Mouse (Mus musculus): ENCODE data around the gene BC035947.

DNA sequence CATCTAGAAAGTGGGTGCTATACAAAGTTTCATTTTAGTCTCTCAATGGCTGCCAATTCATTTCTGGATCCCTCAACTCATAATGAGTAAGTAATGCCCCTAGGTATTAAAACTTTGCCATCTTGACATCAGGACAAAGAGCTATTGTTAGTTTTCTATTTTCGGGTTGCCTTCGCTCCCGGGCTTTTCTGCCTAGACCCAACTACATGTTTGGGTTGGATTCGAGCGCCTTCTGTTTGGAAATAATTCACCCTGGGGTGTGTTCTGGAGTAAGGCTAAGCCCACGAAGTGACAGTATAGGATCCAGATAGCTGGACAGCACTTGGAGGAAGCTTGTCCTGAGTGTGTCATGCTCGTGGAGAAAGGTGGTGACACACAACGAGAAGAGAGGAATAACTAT is 798 bp upstream of the BC035947 start:
- TF ChIP-seq CTCF (IDR thresholded peaks at IDR 0.05; ENCODE audit: borderline replicate concordance, insufficient read depth, low read depth, low read length) = no peak
- no peak for TF ChIP-seq POLR2A (IDR thresholded peaks at IDR 0.05; ENCODE audit: borderline replicate concordance, insufficient read depth, low read length)
